Mouse (Mus musculus): ENCODE measurements at regions not wholly inside any gene's neighbourhood (a gene's known extent, or its start where the extent isn't known, plus 50 kb on each side); places are given as distances from the start of the nearest gene placed in this dataset.
A peak's percentile ranks its signal among the peaks of the same experiment; 100 is the strongest.

GRCm38 (mm10) chr9:85439664-85440063, 112.5 kb upstream of the Tent5a start:
- Histone ChIP-seq H3K27ac (replicated peaks) (no peak overlapping the region), H3K9me3 (no peaks in the 10 kb centered on the region), H3K4me1 (replicated peaks) (no peaks in the 10 kb centered on the region), H3K9ac (no peak overlapping the region), H3K4me2 (no peak overlapping the region), H3K36me3 (no peaks in the 10 kb centered on the region), H3K4me3 (no peak overlapping the region), H3K27me3 (no peaks in the 10 kb centered on the region)
- ATAC-seq (ENCODE audit: low read depth), result no peak
- WGBS, result 48% methylated on average over 1 of the region's 1 CpGs

- Histone ChIP-seq H3K9me3 (no peaks in the 10 kb centered on the region), H3K4me2 (no peak overlapping the region), H3K36me3 (no peaks in the 10 kb centered on the region), H3K27ac (replicated peaks) (no peak overlapping the region), H3K27me3 (no peaks in the 10 kb centered on the region), H3K9ac (no peak overlapping the region), H3K4me3 (no peak overlapping the region), H3K4me1 (replicated peaks) (no peaks in the 10 kb centered on the region)
- ATAC-seq (ENCODE audit: low read depth), result no peak
- WGBS, result 76% methylated on average over 2 of the region's 2 CpGs
Observed at GRCm38 (mm10) chr9:85432220-85432619, 105.1 kb upstream of the Tent5a start.

GRCm38 (mm10) chr9:85426809-85427208, 99.7 kb upstream of the Tent5a start:
- H3K27ac ChIP-seq (replicated peaks), result no peak overlapping the region
- H3K27me3 ChIP-seq, result no peaks in the 10 kb centered on the region
- H3K9me3 ChIP-seq, result no peaks in the 10 kb centered on the region
- H3K4me3 ChIP-seq, result no peak overlapping the region
- ATAC-seq (ENCODE audit: low read depth), result no peak
- WGBS, result 85% methylated on average over 4 of the region's 4 CpGs
- no peak overlapping the region for H3K4me2 ChIP-seq
- no peaks in the 10 kb centered on the region for H3K36me3 ChIP-seq
- H3K4me1 ChIP-seq (replicated peaks), result no peaks in the 10 kb centered on the region
- no peak overlapping the region for H3K9ac ChIP-seq

GRCm38 (mm10) chr9:85423908-85424307, 96.8 kb upstream of the Tent5a start:
- Histone ChIP-seq H3K4me1 (replicated peaks) (no peaks in the 10 kb centered on the region), H3K4me3 (no peak overlapping the region), H3K9me3 (no peaks in the 10 kb centered on the region), H3K27ac (replicated peaks) (no peak overlapping the region), H3K36me3 (no peaks in the 10 kb centered on the region), H3K4me2 (no peak overlapping the region), H3K27me3 (no peaks in the 10 kb centered on the region), H3K9ac (no peak overlapping the region)
- ATAC-seq (ENCODE audit: low read depth), result no peak
- WGBS, result 87% methylated on average over 2 of the region's 2 CpGs

- Histone ChIP-seq H3K27ac (replicated peaks) (no peak overlapping the region), H3K36me3 (no peaks in the 10 kb centered on the region), H3K9ac (no peak overlapping the region), H3K27me3 (no peaks in the 10 kb centered on the region), H3K9me3 (no peaks in the 10 kb centered on the region), H3K4me1 (replicated peaks) (peaks cover 10% of the 10 kb centered on the region), H3K4me2 (no peak overlapping the region), H3K4me3 (no peak overlapping the region)
- ATAC-seq (ENCODE audit: low read depth), result no peak
- WGBS, result 79% methylated on average over 1 of the region's 1 CpGs
Observed at GRCm38 (mm10) chr9:85414391-85414790, 87.2 kb upstream of the Tent5a start.

GRCm38 (mm10) chr9:85413813-85414212, 86.7 kb upstream of the Tent5a start:
- H3K27me3 ChIP-seq, result no peaks in the 10 kb centered on the region
- no peaks in the 10 kb centered on the region for H3K36me3 ChIP-seq
- peaks cover 10% of the 10 kb centered on the region for H3K4me1 ChIP-seq (replicated peaks)
- no peak for ATAC-seq (ENCODE audit: low read depth)
- 69% methylated on average over 1 of the region's 1 CpGs for WGBS
- H3K4me2 ChIP-seq, result no peak overlapping the region
- H3K4me3 ChIP-seq, result no peak overlapping the region
- no peak overlapping the region for H3K27ac ChIP-seq (replicated peaks)
- no peak overlapping the region for H3K9ac ChIP-seq
- H3K9me3 ChIP-seq, result no peaks in the 10 kb centered on the region

GRCm38 (mm10) chr9:85410643-85411296, 83.6 kb upstream of the Tent5a start:
- no peaks in the 10 kb centered on the region for H3K9me3 ChIP-seq
- no peak overlapping the region for H3K4me3 ChIP-seq
- no peak overlapping the region for H3K4me2 ChIP-seq
- peak; percentile 88 for ATAC-seq (ENCODE audit: low read depth)
- no peaks in the 10 kb centered on the region for H3K27me3 ChIP-seq
- peaks cover 20% of the 10 kb centered on the region for H3K4me1 ChIP-seq (replicated peaks)
- no peak overlapping the region for H3K9ac ChIP-seq
- no peaks in the 10 kb centered on the region for H3K36me3 ChIP-seq
- no peak overlapping the region for H3K27ac ChIP-seq (replicated peaks)
- 54% methylated on average over 11 of the region's 11 CpGs for WGBS

GRCm38 (mm10) chr9:85409974-85410506, 82.9 kb upstream of the Tent5a start:
- Histone ChIP-seq H3K9ac (no peak overlapping the region), H3K4me1 (replicated peaks) (peaks cover 20% of the 10 kb centered on the region), H3K4me2 (no peak overlapping the region), H3K9me3 (no peaks in the 10 kb centered on the region), H3K4me3 (no peak overlapping the region), H3K27ac (replicated peaks) (no peak overlapping the region), H3K36me3 (no peaks in the 10 kb centered on the region), H3K27me3 (no peaks in the 10 kb centered on the region)
- no peak for ATAC-seq (ENCODE audit: low read depth)
- WGBS, result 87% methylated on average over 4 of the region's 4 CpGs

- H3K36me3 ChIP-seq, result no peaks in the 10 kb centered on the region
- WGBS, result 42% methylated on average over 5 of the region's 5 CpGs
- no peak overlapping the region for H3K4me3 ChIP-seq
- H3K9me3 ChIP-seq, result no peaks in the 10 kb centered on the region
- no peak overlapping the region for H3K4me2 ChIP-seq
- H3K4me1 ChIP-seq (replicated peaks), result peaks cover 20% of the 10 kb centered on the region
- ATAC-seq (ENCODE audit: low read depth), result 0 out of 2 replicates have a peak, but pooled peaks have one; percentile 30
- H3K9ac ChIP-seq, result no peak overlapping the region
- no peak overlapping the region for H3K27ac ChIP-seq (replicated peaks)
- no peaks in the 10 kb centered on the region for H3K27me3 ChIP-seq
Observed at GRCm38 (mm10) chr9:85408461-85408860, 81.3 kb upstream of the Tent5a start.

GRCm38 (mm10) chr9:85407592-85407991, 80.4 kb upstream of the Tent5a start:
- no peaks in the 10 kb centered on the region for H3K36me3 ChIP-seq
- no peak overlapping the region for H3K9ac ChIP-seq
- whole genome bisulfite sequencing, result 90% methylated on average over 1 of the region's 1 CpGs
- H3K4me1 ChIP-seq (replicated peaks), result peaks cover 20% of the 10 kb centered on the region
- no peaks in the 10 kb centered on the region for H3K27me3 ChIP-seq
- no peak overlapping the region for H3K27ac ChIP-seq (replicated peaks)
- ATAC-seq (ENCODE audit: low read depth), result no peak
- H3K4me3 ChIP-seq, result no peak overlapping the region
- no peaks in the 10 kb centered on the region for H3K9me3 ChIP-seq
- H3K4me2 ChIP-seq, result no peak overlapping the region

GRCm38 (mm10) chr9:85401736-85402135, 74.6 kb upstream of the Tent5a start:
- 78% methylated on average over 1 of the region's 1 CpGs for WGBS
- no peaks in the 10 kb centered on the region for H3K27me3 ChIP-seq
- no peak overlapping the region for H3K27ac ChIP-seq (replicated peaks)
- H3K4me3 ChIP-seq, result no peak overlapping the region
- ATAC-seq (ENCODE audit: low read depth), result no peak
- no peak overlapping the region for H3K4me2 ChIP-seq
- no peaks in the 10 kb centered on the region for H3K36me3 ChIP-seq
- no peak overlapping the region for H3K9ac ChIP-seq
- H3K4me1 ChIP-seq (replicated peaks), result peaks cover 14% of the 10 kb centered on the region; the same call in 1 of the 2 replicates
- no peaks in the 10 kb centered on the region for H3K9me3 ChIP-seq

GRCm38 (mm10) chr9:85400600-85401313, 73.6 kb upstream of the Tent5a start:
- 56% methylated on average over 12 of the region's 12 CpGs for WGBS
- H3K27me3 ChIP-seq, result no peaks in the 10 kb centered on the region
- no peak overlapping the region for H3K4me2 ChIP-seq
- no peaks in the 10 kb centered on the region for H3K9me3 ChIP-seq
- peak; percentile 40; the same call in 1 of the 2 replicates for ATAC-seq (ENCODE audit: low read depth)
- H3K4me3 ChIP-seq, result no peak overlapping the region
- H3K4me1 ChIP-seq (replicated peaks), result peaks cover 14% of the 10 kb centered on the region; the same call in 1 of the 2 replicates
- H3K27ac ChIP-seq (replicated peaks), result no peak overlapping the region
- no peak overlapping the region for H3K9ac ChIP-seq
- H3K36me3 ChIP-seq, result no peaks in the 10 kb centered on the region

Data from neural tube, embryonic 13.5 days (tissue).